Mouse (Mus musculus) CH12.LX (cell line): Measurements from ENCODE around the gene T. TPM values are rescaled to one million over a fixed set of nuclear protein-coding genes. Genes with fewer than 3 reads are reported as not detected.

ENCODE experiments used
- DNase-seq: peaks from one replicate; pipeline ENCODE4 v3.0.0-alpha.2; 2013; ENCODE audit errors: extremely low read depth
- H3K27ac ChIP-seq: 2 replicates; pipeline ENCODE4 v1.5.1; 2012; ENCODE audit warnings: low read depth, mild to moderate bottlenecking, control low read depth, moderate library complexity; ENCODE audit not compliant: insufficient read depth
- H3K27me3 ChIP-seq: replicated peaks from 2 replicates; pipeline ENCODE3; 2012; ENCODE audit warnings: inconsistent platforms
- H3K36me3 ChIP-seq, 2 experiments: replicated peaks in 1 of 2; 2 replicates each; pipeline versions ENCODE3 to v1.6.1; 2012; ENCODE audit warnings: inconsistent platforms in 1 of 2, low read length in 1 of 2, mild to moderate bottlenecking in 1 of 2, mixed read lengths in 1 of 2, moderate library complexity in 1 of 2; ENCODE audit not compliant: control insufficient read depth in 1 of 2, insufficient read depth in 1 of 2
- H3K4me1 ChIP-seq, 2 experiments: 2 replicates each; pipeline ENCODE4 v1.6.1; 2012; ENCODE audit warnings: inconsistent platforms in 1 of 2, moderate library complexity in 1 of 2; ENCODE audit not compliant: insufficient read depth in 2 of 2, control insufficient read depth in 1 of 2
- H3K4me2 ChIP-seq: 2 replicates; pipeline ENCODE4 v1.6.1; 2012; ENCODE audit warnings: low read depth, mild to moderate bottlenecking, control low read depth; ENCODE audit not compliant: poor library complexity, insufficient read depth, severe bottlenecking
- H3K4me3 ChIP-seq, 3 experiments: fragments of 150-350 bp in 1 of 3; sonication (generic) in 1 of 3; replicated peaks in 1 of 3; 2 replicates each; pipeline versions ENCODE3 to v1.5.1; 2011 to 2012; ENCODE audit warnings: low read depth in 2 of 3, low read length in 2 of 3, mild to moderate bottlenecking in 2 of 3, moderate library complexity in 2 of 3, control low read depth in 1 of 3, improper control_type of control experiment in 1 of 3, inconsistent platforms in 1 of 3, mixed read lengths in 1 of 3; ENCODE audit not compliant: poor library complexity in 1 of 3
- H3K79me2 ChIP-seq: replicated peaks from 2 replicates; pipeline ENCODE4 v1.6.1; 2012; ENCODE audit warnings: mild to moderate bottlenecking, moderate library complexity; ENCODE audit not compliant: control insufficient read depth, poor library complexity, insufficient read depth, severe bottlenecking; ENCODE audit errors: extremely low read depth
- H3K9ac ChIP-seq: 2 replicates; pipeline ENCODE4 v1.6.1; 2012; ENCODE audit warnings: low read depth, mild to moderate bottlenecking, control low read depth, moderate library complexity; ENCODE audit not compliant: insufficient read depth
- H3K9me3 ChIP-seq: replicated peaks from 2 replicates; pipeline ENCODE3; 2012; ENCODE audit warnings: low read length, inconsistent platforms, mixed read lengths
- CHD1 ChIP-seq: IDR thresholded peaks from 2 replicates; pipeline ENCODE4 v1.6.1; 2012; ENCODE audit warnings: low read depth, low read length, improper control_type of control experiment, inconsistent platforms
- CHD2 ChIP-seq: IDR thresholded peaks from 2 replicates; pipeline ENCODE4 v1.6.1; 2011; ENCODE audit warnings: low read length, improper control_type of control experiment
- CTCF ChIP-seq, 2 experiments: IDR thresholded peaks in 1 of 2; conservative IDR thresholded peaks in 1 of 2; 2 replicates each; pipeline ENCODE4 v1.5.1; 2011 to 2012; ENCODE audit warnings: low read depth in 2 of 2, low read length in 2 of 2, improper control_type of control experiment in 1 of 2, inconsistent platforms in 1 of 2, mild to moderate bottlenecking in 1 of 2, moderate library complexity in 1 of 2
- E2F4 ChIP-seq: IDR thresholded peaks from 2 replicates; pipeline ENCODE4 v1.6.1; 2011; ENCODE audit warnings: low read depth, low read length, improper control_type of control experiment; ENCODE audit not compliant: insufficient replicate concordance
- ELF1 ChIP-seq: IDR thresholded peaks from 2 replicates; pipeline ENCODE4 v1.6.1; 2014; ENCODE audit warnings: low read depth, mild to moderate bottlenecking, inconsistent platforms, low read length, improper control_type of control experiment
- ETS1 ChIP-seq: conservative IDR thresholded peaks from 2 replicates; pipeline ENCODE4 v1.6.1; 2012; ENCODE audit warnings: low read depth, mild to moderate bottlenecking, inconsistent platforms, low read length, improper control_type of control experiment, moderate library complexity
- GABPA ChIP-seq: IDR thresholded peaks from 2 replicates; pipeline ENCODE4 v1.6.1; 2012; ENCODE audit warnings: low read depth, low read length, improper control_type of control experiment, inconsistent platforms; ENCODE audit not compliant: insufficient replicate concordance
- IRF4 ChIP-seq: IDR thresholded peaks from 2 replicates; pipeline ENCODE4 v1.6.1; 2014; ENCODE audit warnings: low read depth, mild to moderate bottlenecking, inconsistent platforms, low read length, improper control_type of control experiment
- JUN ChIP-seq: IDR thresholded peaks from 2 replicates; pipeline ENCODE4 v1.6.1; 2011; ENCODE audit warnings: low read depth, mild to moderate bottlenecking, low read length, improper control_type of control experiment, moderate library complexity; ENCODE audit not compliant: insufficient read depth
- JUND ChIP-seq: conservative IDR thresholded peaks from 2 replicates; pipeline ENCODE4 v1.6.1; 2011; ENCODE audit warnings: low read depth, low read length, improper control_type of control experiment
- MAFK ChIP-seq: IDR thresholded peaks from 2 replicates; pipeline ENCODE4 v1.6.1; 2011; ENCODE audit warnings: low read length, improper control_type of control experiment; ENCODE audit not compliant: insufficient replicate concordance
- MAZ ChIP-seq: IDR thresholded peaks from 2 replicates; pipeline ENCODE4 v1.6.1; 2012; ENCODE audit warnings: low read depth, mild to moderate bottlenecking, inconsistent platforms, low read length, improper control_type of control experiment, moderate library complexity
- MEF2A ChIP-seq: IDR thresholded peaks from 2 replicates; pipeline ENCODE4 v1.6.1; 2014; ENCODE audit warnings: low read depth, mild to moderate bottlenecking, inconsistent platforms, low read length, improper control_type of control experiment, borderline replicate concordance
- MYC ChIP-seq: IDR thresholded peaks from 2 replicates; pipeline ENCODE4 v1.6.1; 2011; ENCODE audit warnings: low read depth, mild to moderate bottlenecking, improper control_type of control experiment, low read length
- NELFE ChIP-seq: IDR thresholded peaks from 2 replicates; pipeline ENCODE4 v1.6.1; 2011; ENCODE audit warnings: low read depth, low read length, improper control_type of control experiment
- NRF1 ChIP-seq: IDR thresholded peaks from 2 replicates; pipeline ENCODE4 v1.6.1; 2014; ENCODE audit warnings: low read depth, mild to moderate bottlenecking, inconsistent platforms, low read length, improper control_type of control experiment, moderate library complexity
- POLR2A ChIP-seq: IDR thresholded peaks from 2 replicates; pipeline ENCODE4 v1.6.1; 2011; ENCODE audit warnings: low read depth, mild to moderate bottlenecking, improper control_type of control experiment, low read length
- POLR2AphosphoS2 ChIP-seq: IDR thresholded peaks from 2 replicates; pipeline ENCODE4 v1.6.1; 2011; ENCODE audit warnings: low read depth, low read length, improper control_type of control experiment
- RAD21 ChIP-seq: IDR thresholded peaks from 2 replicates; pipeline ENCODE4 v1.6.1; 2011; ENCODE audit warnings: low read depth, mild to moderate bottlenecking, low read length, improper control_type of control experiment, moderate library complexity
- RCOR1 ChIP-seq: conservative IDR thresholded peaks from 2 replicates; pipeline ENCODE4 v1.6.1; 2012; ENCODE audit warnings: low read depth, mild to moderate bottlenecking, inconsistent platforms, low read length, improper control_type of control experiment
- SIN3A ChIP-seq: IDR thresholded peaks from 2 replicates; pipeline ENCODE4 v1.6.1; 2012; ENCODE audit warnings: low read length, improper control_type of control experiment, inconsistent platforms
- SMC3 ChIP-seq: IDR thresholded peaks from 2 replicates; pipeline ENCODE4 v1.6.1; 2011; ENCODE audit warnings: low read depth, low read length, improper control_type of control experiment
- USF1 ChIP-seq: IDR thresholded peaks from 2 replicates; pipeline ENCODE4 v1.6.1; 2014; ENCODE audit warnings: low read depth, mild to moderate bottlenecking, inconsistent platforms, low read length, improper control_type of control experiment
- ZC3H11A ChIP-seq: IDR thresholded peaks from 2 replicates; pipeline ENCODE4 v1.6.1; 2012; ENCODE audit warnings: low read depth, mild to moderate bottlenecking, inconsistent platforms, low read length, improper control_type of control experiment
- ZMIZ1 ChIP-seq: IDR thresholded peaks from 2 replicates; pipeline ENCODE4 v1.6.1; 2012; ENCODE audit warnings: low read depth, mild to moderate bottlenecking, inconsistent platforms, low read length, improper control_type of control experiment
- dilution Hi-C: fragments of 300-500 bp; cut with MboI; formaldehyde crosslinking; loops from 2 replicates; pipeline ENCODE4 v1.14.3; 2020; ENCODE audit warnings: low sequenced_read_pairs; ENCODE audit not compliant: extremely low pct_unique_long_range_greater_than_20kb, extremely low pct_ligation_motif_present
- in situ Hi-C: fragments of 300-500 bp; cut with MboI; formaldehyde crosslinking; loops from 3 replicates; pipeline ENCODE4 v1.14.3; 2019; ENCODE audit warnings: low sequenced_read_pairs, low pct_ligation_motif_present, low pct_unique_long_range_greater_than_20kb, mixed read lengths
- polyA plus RNA-seq: library from polyadenylated mRNA; unstranded; fragments of >175 nt; gene quantifications from 2 replicates; pipeline ENCODE4 v1.2.1, GENCODE M21; 2012; ENCODE audit warnings: low read depth; ENCODE audit not compliant: insufficient read length
- total RNA-seq, 2 experiments: library from RNA; depleted of rRNA; stranded (reverse); fragments of 300-350 nt in 1 of 2; fragments of >200 nt in 1 of 2; gene quantifications; 2 replicates each; pipeline ENCODE4 v1.2.3; 2012 to 2014

Gene T
- total and polyA plus RNA-seq, 3 experiments: 0.17 TPM; not detected in 2

- Histone ChIP-seq H3K36me3 (no peaks in the 10 kb centered on the region), H3K4me3 (no peak overlapping the region), H3K27me3 (no peaks in the 10 kb centered on the region), H3K79me2 (no peaks in the 10 kb centered on the region), H3K4me2 (no peak overlapping the region), H3K27ac (no peak overlapping the region), H3K9ac (no peak overlapping the region), H3K4me1 (peaks cover 0 to 18% of the 10 kb centered on the region in 2 experiments; a peak in 2 of 4 replicates), H3K9me3 (peaks cover 3% of the 10 kb centered on the region)
- no peak for DNase-seq
- TF ChIP-seq MEF2A (no peak), MAFK (no peak), POLR2A (no peak), USF1 (no peak), ZMIZ1 (no peak), SMC3 (no peak), ELF1 (no peak), NRF1 (no peak), JUND (no peak), IRF4 (no peak), CHD1 (no peak), E2F4 (no peak), POLR2AphosphoS2 (no peak), RCOR1 (no peak), NELFE (no peak), GABPA (no peak), JUN (no peak), MAZ (no peak), CHD2 (no peak)
- in situ Hi-C loops: no loop called here
- dilution Hi-C loops: no loop called here
These were observed 12.7 kb upstream of the T start for GRCm38 (mm10) chr17:8421517-8421916.

- TF ChIP-seq ZC3H11A: no peak
- 0 out of 2 replicates have a peak, but pooled peaks have one; percentile 35 for TF ChIP-seq MYC
- TF ChIP-seq CTCF (conservative IDR thresholded peaks at IDR 0.05 in 1 of 2, IDR thresholded peaks at IDR 0.05 in 1 of 2; ENCODE audit: low read depth in 2 of 2, low read length in 2 of 2): peak; percentile 56 to 70; a peak in 3 of 4 replicates
- peak; percentile 46 for TF ChIP-seq RAD21
- no peak for TF ChIP-seq SIN3A
- TF ChIP-seq ETS1: no peak
- TF ChIP-seq SMC3: peak; percentile 62
- no peak overlapping the region for H3K9ac ChIP-seq
- peaks cover 1% of the 10 kb centered on the region for H3K27me3 ChIP-seq
- H3K9me3 ChIP-seq: peaks cover 3% of the 10 kb centered on the region
- H3K4me2 ChIP-seq: no peak overlapping the region
- peak; percentile 58 for DNase-seq
- H3K79me2 ChIP-seq: no peaks in the 10 kb centered on the region
- in situ Hi-C loops: no loop called here
- H3K27ac ChIP-seq: no peak overlapping the region
- no peak overlapping the region for H3K4me3 ChIP-seq
- H3K36me3 ChIP-seq: no peaks in the 10 kb centered on the region
- H3K4me1 ChIP-seq: peaks cover 0 to 14% of the 10 kb centered on the region in 2 experiments; a peak in 2 of 4 replicates
- dilution Hi-C loops: no loop called here
These were observed 10.9 kb upstream of the T start for GRCm38 (mm10) chr17:8423283-8423682.
